Mouse (Mus musculus) limb, embryonic 10.5 days (tissue): ENCODE results near the gene Pam16. TPM values are rescaled to one million over a fixed set of nuclear protein-coding genes. Genes with fewer than 3 reads are reported as not detected.

Source experiments
- DNase-seq: peaks from one replicate; pipeline ENCODE4 v3.0.0-alpha.2; 2017; ENCODE audit warnings: low spot score
- H3K27ac ChIP-seq: fragments of 300-500 bp; sonication (generic); 2 replicates; pipeline ENCODE4 v1.5.1; 2016; ENCODE audit warnings: mild to moderate bottlenecking
- H3K27me3 ChIP-seq: fragments of 300-500 bp; sonication (generic); 2 replicates; pipeline ENCODE4 v1.6.1; 2016; ENCODE audit warnings: low read depth, mild to moderate bottlenecking; ENCODE audit not compliant: poor library complexity, severe bottlenecking
- H3K36me3 ChIP-seq: fragments of 300-500 bp; sonication (generic); 2 replicates; pipeline ENCODE4 v1.6.1; 2016; ENCODE audit warnings: mild to moderate bottlenecking, moderate library complexity
- H3K4me1 ChIP-seq: fragments of 300-500 bp; sonication (generic); 2 replicates; pipeline ENCODE4 v1.6.1; 2016
- H3K4me3 ChIP-seq: fragments of 300-500 bp; sonication (generic); 2 replicates; pipeline ENCODE4 v1.5.1; 2016; ENCODE audit warnings: mild to moderate bottlenecking, moderate library complexity
- H3K9me3 ChIP-seq: fragments of 300-500 bp; sonication (generic); replicated peaks from 2 replicates; pipeline ENCODE4 v1.6.1; 2016; ENCODE audit warnings: mild to moderate bottlenecking
- WGBS: fragments of 180-500 bp; shearing (Covaris S2); methylation state at CpG from one replicate; pipeline ENCODE4 v1.1.7; 2016; 5-methylcytosine and 5-hydroxymethylcytosine counted together
- polyA plus RNA-seq: library from polyadenylated mRNA; unstranded; fragments of >200 nt; fragmentation: Nextera tagmentation; extraction: Ambion mirVana; gene quantifications from 2 replicates; pipeline ENCODE4 v1.2.1, GENCODE M21; 2016

The Pam16 gene
- polyA plus RNA-seq, 1 experiment from 2014 or later = 108 TPM

GRCm38 (mm10) chr16:4624074-4624473, 714 bp downstream of the Pam16 start:
- no peaks in the 10 kb centered on the region for H3K9me3 ChIP-seq
- peak overlapping the region; percentile 88 for H3K4me3 ChIP-seq
- H3K27me3 ChIP-seq = no peaks in the 10 kb centered on the region
- no peak for DNase-seq
- peaks cover 27% of the 10 kb centered on the region for H3K4me1 ChIP-seq
- H3K36me3 ChIP-seq = peaks cover 38% of the 10 kb centered on the region
- peak overlapping the region; percentile 94 for H3K27ac ChIP-seq
- WGBS = 25% methylated on average over 9 of the region's 9 CpGs

GRCm38 (mm10) chr16:4616829-4617228, 8.0 kb downstream of the Pam16 start:
- no peak for DNase-seq
- no peaks in the 10 kb centered on the region for H3K9me3 ChIP-seq
- 85% methylated on average over 4 of the region's 4 CpGs for WGBS

GRCm38 (mm10) chr16:4615297-4615696, 9.5 kb downstream of the Pam16 start:
- Histone ChIP-seq H3K9me3 (no peaks in the 10 kb centered on the region), H3K36me3 (peaks cover 100% of the 10 kb centered on the region), H3K27ac (no peak overlapping the region), H3K4me3 (no peak overlapping the region), H3K4me1 (no peaks in the 10 kb centered on the region), H3K27me3 (no peaks in the 10 kb centered on the region)
- no peak for DNase-seq
- 92% methylated on average over 1 of the region's 1 CpGs for WGBS

More at GRCm38 (mm10) chr16:4616829-4617228, 8.0 kb downstream of the Pam16 start:
- Histone ChIP-seq H3K27me3 (no peaks in the 10 kb centered on the region), H3K4me3 (no peak overlapping the region), H3K27ac (no peak overlapping the region), H3K36me3 (peaks cover 92% of the 10 kb centered on the region), H3K4me1 (peaks cover 4% of the 10 kb centered on the region; the same call in 1 of the 2 replicates)

GRCm38 (mm10) chr16:4614639-4615038, 10.1 kb downstream of the Pam16 start:
- H3K27ac ChIP-seq = no peak overlapping the region
- H3K4me3 ChIP-seq = no peak overlapping the region
- no peak for DNase-seq
- 94% methylated on average over 3 of the region's 3 CpGs for WGBS
- no peaks in the 10 kb centered on the region for H3K9me3 ChIP-seq
- no peaks in the 10 kb centered on the region for H3K4me1 ChIP-seq
- no peaks in the 10 kb centered on the region for H3K27me3 ChIP-seq
- peaks cover 100% of the 10 kb centered on the region for H3K36me3 ChIP-seq

- no peak for DNase-seq
- peaks cover under 1% of the 10 kb centered on the region; the same call in 1 of the 2 replicates for H3K4me1 ChIP-seq
- no peak overlapping the region for H3K4me3 ChIP-seq
- H3K36me3 ChIP-seq = peaks cover 100% of the 10 kb centered on the region
- H3K27me3 ChIP-seq = no peaks in the 10 kb centered on the region
- H3K9me3 ChIP-seq = no peaks in the 10 kb centered on the region
- peak overlapping the region; percentile 4; the same call in 1 of the 2 replicates for H3K27ac ChIP-seq
- 97% methylated on average over 9 of the region's 9 CpGs for WGBS
Observed at GRCm38 (mm10) chr16:4613736-4614135, 11.1 kb downstream of the Pam16 start.

- Histone ChIP-seq H3K4me3 (no peak overlapping the region), H3K27me3 (no peaks in the 10 kb centered on the region), H3K9me3 (no peaks in the 10 kb centered on the region), H3K4me1 (peaks cover 21% of the 10 kb centered on the region), H3K36me3 (peaks cover 84% of the 10 kb centered on the region), H3K27ac (no peak overlapping the region)
- peak; percentile 32 for DNase-seq
- WGBS = 95% methylated on average over 7 of the region's 7 CpGs
Observed at GRCm38 (mm10) chr16:4611676-4612075, 13.1 kb downstream of the Pam16 start.

GRCm38 (mm10) chr16:4611193-4611592, 13.6 kb downstream of the Pam16 start:
- H3K27ac ChIP-seq = no peak overlapping the region
- peaks cover 26% of the 10 kb centered on the region for H3K4me1 ChIP-seq
- H3K4me3 ChIP-seq = no peak overlapping the region
- H3K36me3 ChIP-seq = peaks cover 80% of the 10 kb centered on the region
- no peaks in the 10 kb centered on the region for H3K9me3 ChIP-seq
- 93% methylated on average over 5 of the region's 5 CpGs for WGBS
- H3K27me3 ChIP-seq = no peaks in the 10 kb centered on the region
- DNase-seq = no peak

GRCm38 (mm10) chr16:4608532-4609059, 16.2 kb downstream of the Pam16 start:
- Histone ChIP-seq H3K9me3 (no peaks in the 10 kb centered on the region), H3K27ac (peak overlapping the region; percentile 68; the same call in 1 of the 2 replicates), H3K4me1 (peaks cover 52% of the 10 kb centered on the region), H3K4me3 (no peak overlapping the region), H3K36me3 (peaks cover 54% of the 10 kb centered on the region), H3K27me3 (no peaks in the 10 kb centered on the region)
- DNase-seq = no peak
- 83% methylated on average over 19 of the region's 19 CpGs for WGBS

GRCm38 (mm10) chr16:4607818-4608531, 16.8 kb downstream of the Pam16 start:
- WGBS = 50% methylated on average over 9 of the region's 9 CpGs
- H3K4me3 ChIP-seq = 0 out of 2 replicates have a peak overlapping the region, but pooled peaks have one; percentile 4
- no peaks in the 10 kb centered on the region for H3K27me3 ChIP-seq
- peak; percentile 89 for DNase-seq
- peaks cover 58% of the 10 kb centered on the region for H3K4me1 ChIP-seq
- peaks cover 47% of the 10 kb centered on the region for H3K36me3 ChIP-seq
- H3K27ac ChIP-seq = peak overlapping the region; percentile 86
- no peaks in the 10 kb centered on the region for H3K9me3 ChIP-seq

- H3K9me3 ChIP-seq = no peaks in the 10 kb centered on the region
- peak; percentile 43 for DNase-seq
- H3K36me3 ChIP-seq = peaks cover 33% of the 10 kb centered on the region
- peak overlapping the region; percentile 86 for H3K27ac ChIP-seq
- no peaks in the 10 kb centered on the region for H3K27me3 ChIP-seq
- 29% methylated on average over 5 of the region's 5 CpGs for WGBS
- peaks cover 72% of the 10 kb centered on the region for H3K4me1 ChIP-seq
- H3K4me3 ChIP-seq = no peak overlapping the region
Observed at GRCm38 (mm10) chr16:4606431-4607084, 18.2 kb downstream of the Pam16 start.

GRCm38 (mm10) chr16:4605514-4606131, 19.2 kb downstream of the Pam16 start:
- Histone ChIP-seq H3K4me3 (peak overlapping the region; percentile 27; the same call in 1 of the 2 replicates), H3K4me1 (peaks cover 82% of the 10 kb centered on the region), H3K27me3 (no peaks in the 10 kb centered on the region), H3K27ac (peak overlapping the region; percentile 86), H3K36me3 (peaks cover 24% of the 10 kb centered on the region), H3K9me3 (no peaks in the 10 kb centered on the region)
- 63% methylated on average over 13 of the region's 13 CpGs for WGBS
- DNase-seq = peak; percentile 45

GRCm38 (mm10) chr16:4604293-4604837, 20.4 kb downstream of the Pam16 start:
- Histone ChIP-seq H3K27ac (peak overlapping the region; percentile 86), H3K9me3 (no peaks in the 10 kb centered on the region), H3K4me1 (peaks cover 94% of the 10 kb centered on the region), H3K36me3 (peaks cover 15% of the 10 kb centered on the region), H3K4me3 (peak overlapping the region; percentile 19; the same call in 1 of the 2 replicates), H3K27me3 (no peaks in the 10 kb centered on the region)
- peak; percentile 29 for DNase-seq
- 76% methylated on average over 11 of the region's 11 CpGs for WGBS
